ENCODE assay signal across 8 mouse cellular contexts in genomic region chr7:134381407-134381861, GRCm38 (mm10). TPM values are rescaled to one million over a fixed set of nuclear protein-coding genes. Genes with fewer than 3 reads are reported as not detected.
A peak's percentile ranks its signal among the peaks of the same experiment; 100 is the strongest.
DNase-seq lines count a peak whose midpoint lies in the region; ATAC-seq and TF ChIP-seq lines count a peak whose summit lies in the region.

No protein-coding gene starts in this region.

- H3K27me3 ChIP-seq in kidney, adult 2 months (replicated peaks; ENCODE audit: control insufficient read depth, insufficient read depth, low read length): no peaks in the 10 kb centered on the region
- H3K27me3 ChIP-seq in kidney, embryonic 15.5 days: no peaks in the 10 kb centered on the region
- no peaks in the 10 kb centered on the region for H3K27me3 ChIP-seq in limb, embryonic 15.5 days

- H3K4me2 ChIP-seq in kidney, embryonic 15.5 days: no peak overlapping the region
- no peak overlapping the region for H3K4me2 ChIP-seq in limb, embryonic 15.5 days

- no peak overlapping the region for H3K27ac ChIP-seq in kidney, adult 2 months (ENCODE audit: insufficient read depth, low read depth, low read length)
- no peak overlapping the region for H3K27ac ChIP-seq in kidney, embryonic 15.5 days
- H3K27ac ChIP-seq in limb, embryonic 15.5 days: peak overlapping the region; percentile 17; the same call in 1 of the 2 replicates

- no peaks in the 10 kb centered on the region for H3K4me1 ChIP-seq in kidney, adult 2 months (ENCODE audit: control insufficient read depth, insufficient read depth, low read length)
- H3K4me1 ChIP-seq in kidney, embryonic 15.5 days: 0 out of 2 replicates have a peak, but pooled peaks cover 2% of the 10 kb centered on the region
- peaks cover 13% of the 10 kb centered on the region; the same call in 1 of the 2 replicates for H3K4me1 ChIP-seq in limb, embryonic 15.5 days

- TF ChIP-seq CTCF in kidney, adult 2 months (conservative IDR thresholded peaks at IDR 0.05; ENCODE audit: insufficient read depth, insufficient read length, low read depth, low read length): 0 out of 2 replicates have a peak, but pooled peaks have one; percentile 9

- H3K9ac ChIP-seq in kidney, embryonic 15.5 days: no peak overlapping the region
- no peak overlapping the region for H3K9ac ChIP-seq in limb, embryonic 15.5 days

- no peaks in the 10 kb centered on the region for H3K36me3 ChIP-seq in kidney, adult 2 months (ENCODE audit: control insufficient read depth, insufficient read depth, low read length)
- no peaks in the 10 kb centered on the region for H3K36me3 ChIP-seq in kidney, embryonic 15.5 days
- H3K36me3 ChIP-seq in limb, embryonic 15.5 days: no peaks in the 10 kb centered on the region

- TF ChIP-seq POLR2A in kidney, adult 2 months (IDR thresholded peaks at IDR 0.05; ENCODE audit: low read depth, low read length): no peak

- H3K9me3 ChIP-seq in kidney, embryonic 15.5 days (replicated peaks): no peaks in the 10 kb centered on the region
- no peaks in the 10 kb centered on the region for H3K9me3 ChIP-seq in limb, embryonic 15.5 days

- WGBS in kidney, adult 2 months: 36% methylated on average over 4 of the region's 4 CpGs
- 42% methylated on average over 4 of the region's 4 CpGs for WGBS in kidney, embryonic 15.5 days
- WGBS in limb, embryonic 15.5 days: 27% methylated on average over 4 of the region's 4 CpGs

- no peak overlapping the region for H3K4me3 ChIP-seq in kidney, adult 2 months (ENCODE audit: insufficient read depth, low read depth, low read length)
- H3K4me3 ChIP-seq in kidney, embryonic 15.5 days (replicated peaks): no peak overlapping the region
- no peak overlapping the region for H3K4me3 ChIP-seq in limb, embryonic 15.5 days

- peak; percentile 70 for DNase-seq in kidney, adult 2 months
- DNase-seq in adrenal gland, postnatal 4 days (ENCODE audit: low spot score in 2 of 2): peak; percentile 73 to 81
- peak; percentile 67 to 79 for DNase-seq in frontal cortex, postnatal 25 days (ENCODE audit: low spot score in 2 of 2)
- peak; percentile 84 for DNase-seq in kidney, postnatal 10 days
- peak; percentile 67 for DNase-seq in right cerebral cortex, postnatal 25 days
- no peak for DNase-seq in embryo, embryonic 10 days (ENCODE audit: low spot score)

- no peak for ATAC-seq in kidney, embryonic 15.5 days (replicated peaks; ENCODE audit: low FRiP score)
- peak; percentile 56; the same call in 1 of the 2 replicates for ATAC-seq in limb, embryonic 15.5 days (ENCODE audit: insufficient number of reproducible peaks, low FRiP score, low TSS enrichment, low read depth)

RNA-seq across cellular contexts. Expression of gene D7Ertd443e, which starts 4.0 kb away (rescaled TPM):
- 1.5 and 1.6 TPM in 2 replicates for polyA plus RNA-seq in kidney, adult 2 months (2012; rRNA removed)
- polyA plus RNA-seq in kidney, embryonic 15.5 days (2015; fragmentation: Nextera tagmentation; extraction: Ambion mirVana): 0.08 and 0.10 TPM in 2 replicates
- 1 to 10 TPM; 3.9 to 6.8 TPM for total RNA-seq in adrenal gland, postnatal 4 days (2021)
- polyA plus RNA-seq in limb, embryonic 15.5 days (2015; fragmentation: Nextera tagmentation; extraction: Ambion mirVana): 0.79 and 0.95 TPM in 2 replicates
